Mouse (Mus musculus) ES-E14 (cell line): Measurements from ENCODE around the gene Pax6. TPM values are rescaled to one million over a fixed set of nuclear protein-coding genes. Genes with fewer than 3 reads are reported as not detected.

Experiments
- DNase-seq: peaks from one replicate; pipeline ENCODE4 v3.0.0-alpha.2; 2013; ENCODE audit warnings: low read depth, low spot score
- H3K27ac ChIP-seq: 2 replicates; pipeline ENCODE4 v1.5.1; 2012; ENCODE audit warnings: low read depth, mild to moderate bottlenecking, low read length, moderate library complexity, mixed read lengths; ENCODE audit not compliant: poor library complexity, insufficient read depth, severe bottlenecking
- H3K36me3 ChIP-seq: 2 replicates; pipeline ENCODE4 v1.6.1; 2012; ENCODE audit warnings: mild to moderate bottlenecking, low read length, moderate library complexity, mixed read lengths; ENCODE audit not compliant: control insufficient read depth, poor library complexity, insufficient read depth, severe bottlenecking
- H3K4me1 ChIP-seq, 2 experiments: fragments of 150-350 bp in 1 of 2; sonication (generic) in 1 of 2; 2 replicates each; pipeline ENCODE4 v1.6.1; 2012; ENCODE audit warnings: low read length in 2 of 2, mild to moderate bottlenecking in 1 of 2, mixed read lengths in 1 of 2; ENCODE audit not compliant: control insufficient read depth in 2 of 2, insufficient read depth in 2 of 2, poor library complexity in 1 of 2
- H3K4me3 ChIP-seq, 2 experiments: fragments of 150-350 bp in 1 of 2; sonication (generic) in 1 of 2; 2 replicates each; pipeline ENCODE4 v1.5.1; 2012; ENCODE audit warnings: low read length in 2 of 2, low read depth in 1 of 2, mild to moderate bottlenecking in 1 of 2, mixed read lengths in 1 of 2; ENCODE audit not compliant: insufficient read depth in 1 of 2, poor library complexity in 1 of 2, severe bottlenecking in 1 of 2
- H3K9ac ChIP-seq: 2 replicates; pipeline ENCODE4 v1.6.1; 2012; ENCODE audit warnings: low read depth, mild to moderate bottlenecking, low read length, mixed read lengths; ENCODE audit not compliant: poor library complexity, insufficient read depth, severe bottlenecking
- H3K9me3 ChIP-seq: fragments of 150-350 bp; sonication (generic); 2 replicates; pipeline ENCODE4 v1.6.1; 2012; ENCODE audit warnings: low read depth, mild to moderate bottlenecking, low read length; ENCODE audit not compliant: control insufficient read depth, insufficient read depth
- CHD2 ChIP-seq: IDR thresholded peaks from 2 replicates; pipeline ENCODE4 v1.6.1; 2014; ENCODE audit warnings: mild to moderate bottlenecking, low read depth, low read length, inconsistent platforms
- HCFC1 ChIP-seq: IDR thresholded peaks from 2 replicates; pipeline ENCODE4 v1.6.1; 2012; ENCODE audit warnings: low read length, inconsistent platforms, borderline replicate concordance; ENCODE audit not compliant: insufficient read depth
- MAFK ChIP-seq: IDR thresholded peaks from 2 replicates; pipeline ENCODE4 v1.6.1; 2014; ENCODE audit warnings: mild to moderate bottlenecking, low read depth, low read length, inconsistent platforms; ENCODE audit not compliant: insufficient read depth
- ZC3H11A ChIP-seq: IDR thresholded peaks from 2 replicates; pipeline ENCODE4 v1.6.1; 2012; ENCODE audit warnings: low read depth, mild to moderate bottlenecking, inconsistent platforms, low read length, borderline replicate concordance
- ZNF384 ChIP-seq: IDR thresholded peaks from 2 replicates; pipeline ENCODE4 v1.6.1; 2012; ENCODE audit warnings: low read depth, low read length, inconsistent platforms
- in situ Hi-C, 2 experiments: fragments of 600-800 bp; cut with MboI; formaldehyde crosslinking; loops; one replicate each; pipeline ENCODE4 v1.15.1; 2025; ENCODE audit warnings: low sequenced_read_pairs in 2 of 2, inconsistent platforms in 1 of 2; ENCODE audit not compliant: unreplicated experiment in 2 of 2
- total RNA-seq: library from RNA; depleted of rRNA; stranded (reverse); fragments of 300-350 nt; gene quantifications from 2 replicates; pipeline ENCODE4 v1.2.3, GENCODE M21; 2012

Pax6 gene
- total RNA-seq, 1 experiment, result 4.3 TPM

- Histone ChIP-seq H3K4me1 (peaks cover 0 to 6% of the 10 kb centered on the region in 2 experiments; a peak in 1 of 4 replicates), H3K9ac (no peak overlapping the region), H3K9me3 (no peaks in the 10 kb centered on the region), H3K27ac (no peak overlapping the region), H3K4me3 (peak overlapping the region in 1 of 2 experiments; percentile 12; a peak in 1 of 4 replicates), H3K36me3 (no peaks in the 10 kb centered on the region)
- TF ChIP-seq ZC3H11A, result no peak
- in situ Hi-C loops, result loop anchor here in 1 of 2 experiments (5.0 kb wide), 1 partner anchor 534 kb away; no protein-coding TSS in a partner anchor
- no peak for DNase-seq
These were observed 2.4 kb upstream of the Pax6 start for GRCm38 (mm10) chr2:105666331-105666730.

- Histone ChIP-seq H3K9ac (no peak overlapping the region), H3K4me3 (peak overlapping the region; percentile 0 to 12; a peak in 1 of 4 replicates), H3K9me3 (no peaks in the 10 kb centered on the region), H3K27ac (no peak overlapping the region), H3K4me1 (peaks cover 0 to 6% of the 10 kb centered on the region in 2 experiments; a peak in 1 of 4 replicates), H3K36me3 (no peaks in the 10 kb centered on the region)
- TF ChIP-seq MAFK (no peak), HCFC1 (no peak), ZNF384 (no peak), CHD2 (no peak), ZC3H11A (no peak)
- in situ Hi-C loops, result loop anchor here in 1 of 2 experiments (5.0 kb wide), 1 partner anchor 535 kb away; no protein-coding TSS in a partner anchor
- DNase-seq, result no peak
These were observed 1.7 kb upstream of the Pax6 start for GRCm38 (mm10) chr2:105666763-105667625.

- TF ChIP-seq MAFK (no peak), ZNF384 (no peak), ZC3H11A (no peak), CHD2 (no peak), HCFC1 (no peak)
- Histone ChIP-seq H3K27ac (no peak overlapping the region), H3K9me3 (no peaks in the 10 kb centered on the region), H3K4me3 (0 out of 4 replicates have a peak overlapping the region, but pooled peaks of 1 of the 2 experiments have one; percentile 0), H3K9ac (no peak overlapping the region), H3K36me3 (no peaks in the 10 kb centered on the region), H3K4me1 (peaks cover 0 to 6% of the 10 kb centered on the region in 2 experiments; a peak in 1 of 4 replicates)
- DNase-seq, result no peak
- in situ Hi-C loops, result loop anchor here in 1 of 2 experiments (5.0 kb wide), 1 partner anchor 535 kb away; no protein-coding TSS in a partner anchor
These were observed 1.1 kb upstream of the Pax6 start for GRCm38 (mm10) chr2:105667626-105667950.

- no peak overlapping the region for H3K27ac ChIP-seq
- H3K9ac ChIP-seq, result no peak overlapping the region
- H3K9me3 ChIP-seq, result no peaks in the 10 kb centered on the region
- in situ Hi-C loops, result loop anchor here in 1 of 2 experiments (5.0 kb wide), 1 partner anchor 537 kb away; no protein-coding TSS in a partner anchor
- DNase-seq, result no peak
- no peaks in the 10 kb centered on the region for H3K36me3 ChIP-seq
- H3K4me1 ChIP-seq, result peaks cover 0 to 6% of the 10 kb centered on the region in 2 experiments; a peak in 1 of 4 replicates
- TF ChIP-seq ZNF384 (no peak), HCFC1 (no peak), ZC3H11A (no peak), MAFK (no peak), CHD2 (no peak)
- peak overlapping the region; percentile 3 to 12; a peak in 1 of 4 replicates for H3K4me3 ChIP-seq
These were observed 716 bp downstream of the Pax6 start for GRCm38 (mm10) chr2:105669371-105669861.
